Mouse (Mus musculus): ENCODE results near the gene Gm20388.

Gene Gm20388

GRCm38 (mm10) chr8:120250750-120251410 lies 340.2 kb downstream of the Gm20388 start:
- no peak for DNase-seq (ENCODE audit: low read depth in 2 of 2, low spot score in 2 of 2)

- no peak for DNase-seq (ENCODE audit: low read depth in 2 of 2, low spot score in 2 of 2)
Observed at GRCm38 (mm10) chr8:120251411-120252035, 340.9 kb downstream of the Gm20388 start.

GRCm38 (mm10) chr8:120253626-120254025 lies 343.0 kb downstream of the Gm20388 start:
- no peak for DNase-seq (ENCODE audit: low read depth in 2 of 2, low spot score in 2 of 2)

- DNase-seq (ENCODE audit: low read depth in 2 of 2, low spot score in 2 of 2): no peak
Observed at GRCm38 (mm10) chr8:120255406-120255987, 344.9 kb downstream of the Gm20388 start.

GRCm38 (mm10) chr8:120256958-120257357 lies 346.3 kb downstream of the Gm20388 start:
- DNase-seq (ENCODE audit: low read depth in 2 of 2, low spot score in 2 of 2): no peak

GRCm38 (mm10) chr8:120259206-120259605 lies 348.6 kb downstream of the Gm20388 start:
- DNase-seq (ENCODE audit: low read depth in 2 of 2, low spot score in 2 of 2): no peak

GRCm38 (mm10) chr8:120260677-120261076 lies 350.0 kb downstream of the Gm20388 start:
- no peak for DNase-seq (ENCODE audit: low read depth in 2 of 2, low spot score in 2 of 2)

GRCm38 (mm10) chr8:120261338-120262120 lies 350.9 kb downstream of the Gm20388 start:
- DNase-seq (ENCODE audit: low read depth in 2 of 2, low spot score in 2 of 2): no peak

GRCm38 (mm10) chr8:120263879-120264278 lies 353.2 kb downstream of the Gm20388 start:
- no peak for DNase-seq (ENCODE audit: low read depth in 2 of 2, low spot score in 2 of 2)

GRCm38 (mm10) chr8:120264388-120264943 lies 353.8 kb downstream of the Gm20388 start:
- no peak for DNase-seq (ENCODE audit: low read depth in 2 of 2, low spot score in 2 of 2)

- DNase-seq (ENCODE audit: low read depth in 2 of 2, low spot score in 2 of 2): no peak
Observed at GRCm38 (mm10) chr8:120264944-120265453, 354.4 kb downstream of the Gm20388 start.

GRCm38 (mm10) chr8:120265471-120265870 lies 354.8 kb downstream of the Gm20388 start:
- DNase-seq (ENCODE audit: low read depth in 2 of 2, low spot score in 2 of 2): no peak

GRCm38 (mm10) chr8:120268541-120268980 lies 357.9 kb downstream of the Gm20388 start:
- no peak for DNase-seq (ENCODE audit: low read depth in 2 of 2, low spot score in 2 of 2)

GRCm38 (mm10) chr8:120270449-120270848 lies 359.8 kb downstream of the Gm20388 start:
- DNase-seq (ENCODE audit: low read depth in 2 of 2, low spot score in 2 of 2): no peak

GRCm38 (mm10) chr8:120273430-120273829 lies 362.8 kb downstream of the Gm20388 start:
- DNase-seq (ENCODE audit: low read depth in 2 of 2, low spot score in 2 of 2): no peak

GRCm38 (mm10) chr8:120276051-120276890 lies 365.6 kb downstream of the Gm20388 start:
- DNase-seq (ENCODE audit: low read depth in 2 of 2, low spot score in 2 of 2): peak; percentile 20 to 41

- no peak for DNase-seq (ENCODE audit: low read depth in 2 of 2, low spot score in 2 of 2)
Observed at GRCm38 (mm10) chr8:120276891-120277426, 366.3 kb downstream of the Gm20388 start.

- DNase-seq (ENCODE audit: low read depth in 2 of 2, low spot score in 2 of 2): no peak
Observed at GRCm38 (mm10) chr8:120278009-120278408, 367.4 kb downstream of the Gm20388 start.

GRCm38 (mm10) chr8:120279418-120279817 lies 368.8 kb downstream of the Gm20388 start:
- no peak for DNase-seq (ENCODE audit: low read depth in 2 of 2, low spot score in 2 of 2)

- peak; percentile 11 to 24 for DNase-seq (ENCODE audit: low read depth in 2 of 2, low spot score in 2 of 2)
Observed at GRCm38 (mm10) chr8:120281487-120281886, 370.8 kb downstream of the Gm20388 start.
